Mouse (Mus musculus) testis, adult 2 months (tissue): ENCODE measurements at regions not wholly inside any gene's neighbourhood (a gene's known extent, or its start where the extent isn't known, plus 50 kb on each side); places are given as distances from the start of the nearest gene placed in this dataset.

ENCODE experiments used
- CTCF ChIP-seq: fragments of 200-500 bp; IDR thresholded peaks from 2 replicates; pipeline ENCODE4 v1.5.1; 2012; ENCODE audit warnings: low read depth, mild to moderate bottlenecking, inconsistent platforms, low read length, moderate library complexity; ENCODE audit not compliant: control insufficient read depth, insufficient read depth, insufficient replicate concordance
- POLR2A ChIP-seq: fragments of 200-500 bp; IDR thresholded peaks from 2 replicates; pipeline ENCODE4 v1.6.1; 2012; ENCODE audit warnings: low read depth, mild to moderate bottlenecking, inconsistent platforms, low read length, moderate library complexity; ENCODE audit not compliant: control insufficient read depth

DNA sequence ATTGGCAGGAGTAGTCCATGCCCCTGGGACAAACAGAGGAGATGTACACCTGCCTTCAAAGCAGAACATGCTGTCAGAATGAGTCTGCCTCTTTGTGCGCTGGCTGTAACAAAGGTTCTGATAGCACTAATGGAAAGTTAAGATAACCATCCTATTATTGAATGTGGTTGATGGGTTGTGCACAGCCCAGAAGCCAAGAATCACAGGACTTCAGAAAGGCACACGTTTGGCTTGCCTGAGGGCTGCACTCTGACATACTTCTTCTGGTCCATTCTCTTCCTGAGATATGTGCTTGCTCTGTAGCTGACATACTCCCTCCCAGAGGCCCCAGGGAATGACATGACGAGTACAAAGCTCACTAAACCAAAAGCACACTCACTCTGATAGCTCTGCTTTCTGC is 50.1 kb upstream of the Galnt15 start:
- TF ChIP-seq CTCF = no peak
- TF ChIP-seq POLR2A = no peak
